Mouse (Mus musculus): ENCODE data around the gene Ccdc17. TPM values are rescaled to one million over a fixed set of nuclear protein-coding genes. Genes with fewer than 3 reads are reported as not detected.

Gene Ccdc17
- total and polyA plus RNA-seq, 3 experiments: 0.83 to 6.2 (median 5.0) TPM

GRCm38 (mm10) chr4:116624831-116625230, 28.4 kb downstream of the Ccdc17 start:
- ATAC-seq (ENCODE audit: extremely low read depth, insufficient number of reproducible peaks, low FRiP score, poor library complexity, severe bottlenecking): no peak
- TF ChIP-seq POLR2AphosphoS5 (IDR thresholded peaks at IDR 0.05; ENCODE audit: insufficient replicate concordance, low read depth, low read length) (no peak), TAL1 (conservative IDR thresholded peaks at IDR 0.05; ENCODE audit: low read depth, low read length) (no peak), CTCF (IDR thresholded peaks at IDR 0.05; ENCODE audit: low read depth, low read length) (no peak), GATA2 (IDR thresholded peaks at IDR 0.05; ENCODE audit: borderline replicate concordance, low read depth, low read length) (no peak), GATA1 (IDR thresholded peaks at IDR 0.05; ENCODE audit: borderline replicate concordance, low read length) (no peak)
- Histone ChIP-seq H3K4me3 (ENCODE audit: low read depth, low read length) (no peak overlapping the region; the same call in 1 of the 2 replicates), H3K4me1 (ENCODE audit: insufficient read depth, low read depth, low read length) (peaks cover 27% of the 10 kb centered on the region), H3K9me3 (replicated peaks) (no peaks in the 10 kb centered on the region), H3K27me3 (ENCODE audit: insufficient read depth, low read length) (no peaks in the 10 kb centered on the region), H3K36me3 (replicated peaks) (peaks cover 45% of the 10 kb centered on the region)
- DNase-seq (ENCODE audit: low spot score): no peak

GRCm38 (mm10) chr4:116626658-116627358, 30.4 kb downstream of the Ccdc17 start:
- Histone ChIP-seq H3K36me3 (replicated peaks) (peaks cover 26% of the 10 kb centered on the region), H3K27me3 (ENCODE audit: insufficient read depth, low read length) (no peaks in the 10 kb centered on the region), H3K4me1 (ENCODE audit: insufficient read depth, low read depth, low read length) (peaks cover 26% of the 10 kb centered on the region), H3K4me3 (ENCODE audit: low read depth, low read length) (peak overlapping the region; percentile 99), H3K9me3 (replicated peaks) (no peaks in the 10 kb centered on the region)
- no peak for TF ChIP-seq CTCF (IDR thresholded peaks at IDR 0.05; ENCODE audit: low read depth, low read length)
- no peak for TF ChIP-seq TAL1 (conservative IDR thresholded peaks at IDR 0.05; ENCODE audit: low read depth, low read length)
- TF ChIP-seq GATA2 (IDR thresholded peaks at IDR 0.05; ENCODE audit: borderline replicate concordance, low read depth, low read length): no peak
- no peak for TF ChIP-seq POLR2AphosphoS5 (IDR thresholded peaks at IDR 0.05; ENCODE audit: insufficient replicate concordance, low read depth, low read length)
- no peak for TF ChIP-seq GATA1 (IDR thresholded peaks at IDR 0.05; ENCODE audit: borderline replicate concordance, low read length)
- DNase-seq (ENCODE audit: low spot score) (peak; percentile 81), ATAC-seq (ENCODE audit: extremely low read depth, insufficient number of reproducible peaks, low FRiP score, poor library complexity, severe bottlenecking) (peak; percentile 70)

- H3K4me1 ChIP-seq (ENCODE audit: insufficient read depth, low read depth, low read length): peaks cover 26% of the 10 kb centered on the region
- peak overlapping the region; percentile 99 for H3K4me3 ChIP-seq (ENCODE audit: low read depth, low read length)
- H3K9me3 ChIP-seq (replicated peaks): no peaks in the 10 kb centered on the region
- peak; percentile 80 for DNase-seq (ENCODE audit: low spot score)
- H3K36me3 ChIP-seq (replicated peaks): peaks cover 23% of the 10 kb centered on the region
- TF ChIP-seq GATA2 (IDR thresholded peaks at IDR 0.05; ENCODE audit: borderline replicate concordance, low read depth, low read length) (no peak), CTCF (IDR thresholded peaks at IDR 0.05; ENCODE audit: low read depth, low read length) (no peak), TAL1 (conservative IDR thresholded peaks at IDR 0.05; ENCODE audit: low read depth, low read length) (no peak), POLR2AphosphoS5 (IDR thresholded peaks at IDR 0.05; ENCODE audit: insufficient replicate concordance, low read depth, low read length) (peak; percentile 97), GATA1 (IDR thresholded peaks at IDR 0.05; ENCODE audit: borderline replicate concordance, low read length) (no peak)
- ATAC-seq (ENCODE audit: extremely low read depth, insufficient number of reproducible peaks, low FRiP score, poor library complexity, severe bottlenecking): peak; percentile 67
- no peaks in the 10 kb centered on the region for H3K27me3 ChIP-seq (ENCODE audit: insufficient read depth, low read length)
Measured at GRCm38 (mm10) chr4:116627359-116627716, 30.9 kb downstream of the Ccdc17 start.

GRCm38 (mm10) chr4:116627722-116628662, 31.5 kb downstream of the Ccdc17 start, which contains the start of gene Nasp:
Nasp (minus strand) TSS chr4:116627941.
- peak; percentile 70 for ATAC-seq (ENCODE audit: extremely low read depth, insufficient number of reproducible peaks, low FRiP score, poor library complexity, severe bottlenecking)

GRCm38 (mm10) chr4:116635197-116635596, 38.7 kb downstream of the Ccdc17 start:
- no peak overlapping the region for H3K4me3 ChIP-seq (ENCODE audit: low read depth, low read length)
- no peak for DNase-seq (ENCODE audit: low spot score)
- H3K9me3 ChIP-seq (replicated peaks): no peaks in the 10 kb centered on the region
- peaks cover 58% of the 10 kb centered on the region for H3K36me3 ChIP-seq (replicated peaks)
- H3K4me1 ChIP-seq (ENCODE audit: insufficient read depth, low read depth, low read length): peaks cover 2% of the 10 kb centered on the region; the same call in 1 of the 2 replicates
- TF ChIP-seq CTCF (IDR thresholded peaks at IDR 0.05; ENCODE audit: low read depth, low read length): no peak
- TF ChIP-seq GATA1 (IDR thresholded peaks at IDR 0.05; ENCODE audit: borderline replicate concordance, low read length): no peak
- TF ChIP-seq GATA2 (IDR thresholded peaks at IDR 0.05; ENCODE audit: borderline replicate concordance, low read depth, low read length): no peak
- no peak for TF ChIP-seq POLR2AphosphoS5 (IDR thresholded peaks at IDR 0.05; ENCODE audit: insufficient replicate concordance, low read depth, low read length)
- no peak for TF ChIP-seq TAL1 (conservative IDR thresholded peaks at IDR 0.05; ENCODE audit: low read depth, low read length)
- H3K27me3 ChIP-seq (ENCODE audit: insufficient read depth, low read length): no peaks in the 10 kb centered on the region
- ATAC-seq (ENCODE audit: extremely low read depth, insufficient number of reproducible peaks, low FRiP score, poor library complexity, severe bottlenecking): no peak

More at GRCm38 (mm10) chr4:116627722-116628662, 31.5 kb downstream of the Ccdc17 start, which contains the start of gene Nasp:
- Histone ChIP-seq H3K36me3 (replicated peaks) (peaks cover 19% of the 10 kb centered on the region), H3K27me3 (ENCODE audit: insufficient read depth, low read length) (no peaks in the 10 kb centered on the region), H3K4me3 (ENCODE audit: low read depth, low read length) (peak within 1 kb of the TSS; percentile 99), H3K4me1 (ENCODE audit: insufficient read depth, low read depth, low read length) (peaks cover 26% of the 10 kb centered on the region), H3K9me3 (replicated peaks) (no peaks in the 10 kb centered on the region)
- TF ChIP-seq GATA2 (IDR thresholded peaks at IDR 0.05; ENCODE audit: borderline replicate concordance, low read depth, low read length): no peak
- TF ChIP-seq GATA1 (IDR thresholded peaks at IDR 0.05; ENCODE audit: borderline replicate concordance, low read length): no peak
- TF ChIP-seq TAL1 (conservative IDR thresholded peaks at IDR 0.05; ENCODE audit: low read depth, low read length): no peak
- TF ChIP-seq POLR2AphosphoS5 (IDR thresholded peaks at IDR 0.05; ENCODE audit: insufficient replicate concordance, low read depth, low read length): no peak
- TF ChIP-seq CTCF (IDR thresholded peaks at IDR 0.05; ENCODE audit: low read depth, low read length): no peak
- peak; percentile 61 for DNase-seq (ENCODE audit: low spot score)
